Comparison of ENCODE assay signal across 20 mouse cellular contexts in genomic region chr1:195312426-195312825, GRCm38 (mm10).
DNase-seq lines count a peak whose midpoint lies in the region; ATAC-seq lines count a peak whose summit lies in the region.
"Had no signal": no experiment of that assay in that cellular context is flagged by ENCODE, and none has a peak within 500 bp of the region (broad histone marks: within the 10 kb centered on the region; RNA-seq: fewer than 3 reads in every experiment).

No protein-coding gene starts in this region.

- no peak overlapping the region for H3K9ac ChIP-seq in heart, embryonic 12.5 days
- H3K9ac ChIP-seq in lung, embryonic 16.5 days (ENCODE audit: low read length), result no peak overlapping the region
- H3K9ac ChIP-seq: heart, embryonic 13.5 days; hindbrain, embryonic 15.5 days; liver, embryonic 15.5 days; midbrain, embryonic 12.5 days had no signal

- H3K4me3 ChIP-seq in heart, embryonic 12.5 days, result no peak overlapping the region
- H3K4me3 ChIP-seq in lung, embryonic 16.5 days (ENCODE audit: low read length), result no peak overlapping the region
- H3K4me3 ChIP-seq: forebrain, embryonic 10.5 days; heart, embryonic 13.5 days; hindbrain, embryonic 15.5 days; limb, embryonic 10.5 days; liver, embryonic 15.5 days; midbrain, embryonic 12.5 days had no signal

- H3K27ac ChIP-seq in heart, embryonic 12.5 days (ENCODE audit: poor library complexity, severe bottlenecking), result no peak overlapping the region
- no peak overlapping the region for H3K27ac ChIP-seq in lung, embryonic 16.5 days (ENCODE audit: low read length)
- H3K27ac ChIP-seq: forebrain, embryonic 10.5 days; heart, embryonic 13.5 days; hindbrain, embryonic 15.5 days; limb, embryonic 10.5 days; liver, embryonic 15.5 days; midbrain, embryonic 12.5 days had no signal

- no peaks in the 10 kb centered on the region for H3K36me3 ChIP-seq in heart, embryonic 12.5 days
- H3K36me3 ChIP-seq in lung, embryonic 16.5 days (ENCODE audit: control insufficient read depth, insufficient read depth, low read length), result no peaks in the 10 kb centered on the region
- H3K36me3 ChIP-seq: forebrain, embryonic 10.5 days; heart, embryonic 13.5 days; hindbrain, embryonic 15.5 days; limb, embryonic 10.5 days; liver, embryonic 15.5 days; midbrain, embryonic 12.5 days had no signal

- peak; percentile 11 for DNase-seq in heart, adult 8-10 months (ENCODE audit: low spot score)
- DNase-seq in ovary, postnatal 36 days (ENCODE audit: low spot score), result peak; percentile 25
- no peak for DNase-seq in ovary, postnatal 14 days (ENCODE audit: low spot score)
- DNase-seq in lung, postnatal 4 days, result peak; percentile 5 to 48
- DNase-seq in layer of hippocampus, postnatal 36 days, result no peak
- DNase-seq: adrenal gland, postnatal 25 days; cerebellum, postnatal 10 days; gastrocnemius, postnatal 25 days; kidney, adult 2 months; kidney, postnatal 10 days; liver had no signal

- WGBS in heart, embryonic 12.5 days, result 61% methylated on average over 2 of the region's 2 CpGs
- 30% methylated on average over 2 of the region's 2 CpGs for WGBS in lung, embryonic 16.5 days

- H3K27me3 ChIP-seq in heart, embryonic 12.5 days (replicated peaks), result no peaks in the 10 kb centered on the region
- no peaks in the 10 kb centered on the region for H3K27me3 ChIP-seq in lung, embryonic 16.5 days (ENCODE audit: control insufficient read depth, insufficient read depth, low read depth, low read length)
- H3K27me3 ChIP-seq: heart, embryonic 13.5 days; hindbrain, embryonic 15.5 days; liver, embryonic 15.5 days; midbrain, embryonic 12.5 days had no signal

- no peak overlapping the region for H3K4me2 ChIP-seq in heart, embryonic 12.5 days
- H3K4me2 ChIP-seq in lung, embryonic 16.5 days (ENCODE audit: low read depth, low read length), result no peak overlapping the region
- H3K4me2 ChIP-seq: heart, embryonic 13.5 days; hindbrain, embryonic 15.5 days; liver, embryonic 15.5 days; midbrain, embryonic 12.5 days had no signal

- H3K9me3 ChIP-seq in heart, embryonic 12.5 days (replicated peaks), result no peaks in the 10 kb centered on the region
- H3K9me3 ChIP-seq in lung, embryonic 16.5 days (ENCODE audit: control insufficient read depth, low read length), result no peaks in the 10 kb centered on the region
- H3K9me3 ChIP-seq: forebrain, embryonic 10.5 days; hindbrain, embryonic 15.5 days; limb, embryonic 10.5 days; liver, embryonic 15.5 days; midbrain, embryonic 12.5 days had no signal

- ATAC-seq in heart, embryonic 12.5 days (ENCODE audit: insufficient number of reproducible peaks, low FRiP score), result no peak
- peak; percentile 89 for ATAC-seq in lung, embryonic 16.5 days (ENCODE audit: low read depth)
- ATAC-seq: forebrain, embryonic 16.5 days had no signal

- no peaks in the 10 kb centered on the region for H3K4me1 ChIP-seq in heart, embryonic 12.5 days (replicated peaks)
- no peaks in the 10 kb centered on the region for H3K4me1 ChIP-seq in lung, embryonic 16.5 days (replicated peaks; ENCODE audit: control insufficient read depth, insufficient read depth, low read length)
- H3K4me1 ChIP-seq: forebrain, embryonic 10.5 days; heart, embryonic 13.5 days; hindbrain, embryonic 15.5 days; limb, embryonic 10.5 days; liver, embryonic 15.5 days; midbrain, embryonic 12.5 days had no signal

Comparison
In these comparisons a context has a peak if more than half of its experiments do, and no peak if none do; other contexts are left out.
1. DNase-seq: peak in heart, adult 8-10 months (single experiment), ovary, postnatal 36 days (single experiment) and lung, postnatal 4 days (2 of 2); none in ovary, postnatal 14 days (single experiment) and layer of hippocampus, postnatal 36 days (0 of 2).